Mouse (Mus musculus): ENCODE data around the gene Zdhhc17.

Gene Zdhhc17

GRCm38 (mm10) chr10:110918414-110919391, 91.2 kb downstream of the Zdhhc17 start:
- peak; percentile 43 for DNase-seq

- no peak for DNase-seq
Observed at GRCm38 (mm10) chr10:110917521-110917920, 92.4 kb downstream of the Zdhhc17 start.

GRCm38 (mm10) chr10:110916666-110917344, 93.1 kb downstream of the Zdhhc17 start:
- no peak for DNase-seq

GRCm38 (mm10) chr10:110903862-110904261, 106.1 kb downstream of the Zdhhc17 start:
- no peak for DNase-seq

- no peak for DNase-seq
Observed at GRCm38 (mm10) chr10:110899744-110900501, 110.0 kb downstream of the Zdhhc17 start.

All from retina, postnatal 1 day (tissue).